Mouse (Mus musculus) thymus, adult 2 months (tissue): ENCODE measurements around the gene Slc38a2.

Experiments used
- CTCF ChIP-seq: fragments of 200-500 bp; IDR thresholded peaks from 2 replicates; pipeline ENCODE4 v1.5.1; 2012; ENCODE audit warnings: mild to moderate bottlenecking, control low read depth, low read length, moderate library complexity, borderline replicate concordance; ENCODE audit not compliant: control insufficient read depth, poor library complexity, insufficient read depth; ENCODE audit errors: extremely low read depth
- POLR2A ChIP-seq: fragments of 200-500 bp; IDR thresholded peaks from 2 replicates; pipeline ENCODE4 v1.6.1; 2012; ENCODE audit warnings: mild to moderate bottlenecking, low read length, control low read depth, moderate library complexity; ENCODE audit not compliant: control insufficient read depth, poor library complexity, insufficient read depth; ENCODE audit errors: extremely low read depth

DNA sequence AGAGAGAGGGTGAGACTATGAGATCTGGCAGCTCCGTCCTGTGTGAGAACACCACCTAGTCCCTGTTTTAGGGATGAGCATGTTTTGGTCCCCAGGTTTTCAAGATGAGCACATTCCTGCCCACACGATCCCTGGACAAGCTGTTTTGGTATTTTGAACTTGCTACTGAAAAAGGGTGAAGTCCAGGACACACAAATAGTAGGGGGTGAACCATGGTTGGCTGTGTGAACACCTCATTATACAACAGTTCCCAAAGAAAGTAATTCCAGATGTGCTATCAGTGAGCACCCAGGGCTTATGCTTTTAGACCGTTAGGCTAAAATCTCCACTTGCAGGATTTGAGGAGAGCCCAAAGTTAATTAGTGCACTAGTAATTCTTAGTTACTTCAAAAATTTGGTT is 17.7 kb upstream of the Slc38a2 start:
- TF ChIP-seq CTCF, result no peak
- no peak for TF ChIP-seq POLR2A
